Mouse (Mus musculus): ENCODE results near the gene Kdm1a.

GRCm38 (mm10) chr4:136600536-136600935, 2.0 kb downstream of the Kdm1a start:
- TF ChIP-seq GATA1 (IDR thresholded peaks at IDR 0.05; ENCODE audit: borderline replicate concordance, low read length) (no peak), FLI1 (IDR thresholded peaks at IDR 0.05; ENCODE audit: low read length) (no peak)
